Mouse (Mus musculus) brain, embryonic 14.5 days (tissue): ENCODE measurements around the gene Spats2.

ENCODE experiments used
- CTCF ChIP-seq: fragments of 200-500 bp; IDR thresholded peaks from 2 replicates; pipeline ENCODE4 v1.5.1; 2012; ENCODE audit warnings: inconsistent platforms, mild to moderate bottlenecking, moderate library complexity, borderline replicate concordance; ENCODE audit not compliant: insufficient read depth, insufficient read length; ENCODE audit errors: extremely low read depth
- POLR2A ChIP-seq: fragments of 200-500 bp; IDR thresholded peaks from 2 replicates; pipeline ENCODE4 v1.6.1; 2012; ENCODE audit warnings: mild to moderate bottlenecking, inconsistent platforms, borderline replicate concordance; ENCODE audit not compliant: poor library complexity, insufficient read depth, insufficient read length, severe bottlenecking; ENCODE audit errors: extremely low read depth

DNA sequence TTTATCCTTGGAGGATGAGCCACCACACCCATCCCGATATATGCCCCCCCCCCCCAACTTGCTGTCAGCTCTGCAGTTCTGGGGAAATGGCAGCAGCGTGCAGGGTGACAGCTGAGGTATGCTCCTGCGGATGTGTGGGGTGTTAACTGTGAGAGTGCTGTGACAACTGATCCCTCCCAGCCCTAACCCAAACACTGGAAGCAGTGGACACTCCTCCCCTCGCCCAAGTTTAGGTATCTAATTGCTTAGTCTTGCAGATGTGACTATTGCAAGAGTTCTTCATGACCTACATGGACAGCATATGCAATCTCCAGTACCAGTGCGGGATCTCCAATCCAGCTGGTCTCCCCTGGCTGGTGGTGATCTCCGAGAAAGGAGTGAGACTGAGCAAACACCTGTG is 30.4 kb upstream of the Spats2 start:
- no peak for TF ChIP-seq CTCF
- TF ChIP-seq POLR2A = no peak
